Mouse (Mus musculus): Measurements from ENCODE around the gene Btbd17. TPM values are rescaled to one million over a fixed set of nuclear protein-coding genes. Genes with fewer than 3 reads are reported as not detected.

Btbd17 gene
- polyA plus RNA-seq, 1 experiment from 2014 or later, result 37.3 TPM

Other genes with a start within 250 kb of the Btbd17 start
- 787 and 856 TPM in 2 replicates for gene Rpl38, start 127.4 kb downstream of the Btbd17 start, polyA plus RNA-seq (2016; fragmentation: Nextera tagmentation; extraction: Ambion mirVana)
- 18.0 and 23.8 TPM in 2 replicates for gene Ttyh2, start 120.5 kb downstream of the Btbd17 start, polyA plus RNA-seq (2016; fragmentation: Nextera tagmentation; extraction: Ambion mirVana)
- gene Dnaic2, start 68.5 kb downstream of the Btbd17 start, polyA plus RNA-seq (2016; fragmentation: Nextera tagmentation; extraction: Ambion mirVana), result 3.3 and 4.5 TPM in 2 replicates
- 2.2 and 3.0 TPM in 2 replicates for gene Kif19a, start 30.6 kb downstream of the Btbd17 start, polyA plus RNA-seq (2016; fragmentation: Nextera tagmentation; extraction: Ambion mirVana)
- gene Gpr142, start 3.0 kb upstream of the Btbd17 start, polyA plus RNA-seq (2016; fragmentation: Nextera tagmentation; extraction: Ambion mirVana), result not detected in 2 replicates
- gene Gprc5c, start 55.2 kb upstream of the Btbd17 start, polyA plus RNA-seq (2016; fragmentation: Nextera tagmentation; extraction: Ambion mirVana), result 29.7 and 30.0 TPM in 2 replicates
- 0.79 and 1.1 TPM in 2 replicates for gene Cd300a, start 94.1 kb upstream of the Btbd17 start, polyA plus RNA-seq (2016; fragmentation: Nextera tagmentation; extraction: Ambion mirVana)
- gene Cd300lb, start 138.4 kb upstream of the Btbd17 start, polyA plus RNA-seq (2016; fragmentation: Nextera tagmentation; extraction: Ambion mirVana), result not detected in 2 replicates
- not detected in 2 replicates for gene Cd300c, start 173.2 kb upstream of the Btbd17 start, polyA plus RNA-seq (2016; fragmentation: Nextera tagmentation; extraction: Ambion mirVana)
- gene Cd300ld, start 194.0 kb upstream of the Btbd17 start, polyA plus RNA-seq (2016; fragmentation: Nextera tagmentation; extraction: Ambion mirVana), result 0.10 and 0.12 TPM in 2 replicates
- 0.76 and 1.5 TPM in 2 replicates for gene Cd300c2, start 205.9 kb upstream of the Btbd17 start, polyA plus RNA-seq (2016; fragmentation: Nextera tagmentation; extraction: Ambion mirVana)
- gene Cd300ld2, start 220.2 kb upstream of the Btbd17 start, polyA plus RNA-seq (2016; fragmentation: Nextera tagmentation; extraction: Ambion mirVana), result not detected in 2 replicates
- gene Cd300ld4, start 231.1 kb upstream of the Btbd17 start, polyA plus RNA-seq (2016; fragmentation: Nextera tagmentation; extraction: Ambion mirVana), result not detected in 2 replicates
- not detected in 2 replicates for gene Cd300ld5, start 241.8 kb upstream of the Btbd17 start, polyA plus RNA-seq (2016; fragmentation: Nextera tagmentation; extraction: Ambion mirVana)